Mouse (Mus musculus): ENCODE measurements at regions not wholly inside any gene's neighbourhood (a gene's known extent, or its start where the extent isn't known, plus 50 kb on each side); places are given as distances from the start of the nearest gene placed in this dataset.
A peak's percentile ranks its signal among the peaks of the same experiment; 100 is the strongest.
"Not testable (repeated sequence)": the region's sequence is repeated elsewhere in the genome, so short reads cannot be mapped to it uniquely, and the experiment has no call there.

GRCm38 (mm10) chr2:171985813-171986572, 57.3 kb downstream of the Cbln4 start:
- DNase-seq (ENCODE audit: low spot score): no peak

- DNase-seq (ENCODE audit: low spot score): peak; percentile 38
These were observed 73.9 kb downstream of the Cbln4 start for GRCm38 (mm10) chr2:171969311-171969905.

- DNase-seq (ENCODE audit: low spot score): no peak
These were observed 96.6 kb downstream of the Cbln4 start for GRCm38 (mm10) chr2:171946569-171947250.

- no peak for DNase-seq (ENCODE audit: low spot score)
These were observed 100.6 kb downstream of the Cbln4 start for GRCm38 (mm10) chr2:171942671-171943070.

- DNase-seq (ENCODE audit: low spot score): no peak
These were observed 107.5 kb downstream of the Cbln4 start for GRCm38 (mm10) chr2:171935646-171936325.

GRCm38 (mm10) chr2:171920960-171921359, 122.3 kb downstream of the Cbln4 start:
- DNase-seq (ENCODE audit: low spot score): no peak

- DNase-seq (ENCODE audit: low spot score): no peak
These were observed 156.0 kb downstream of the Cbln4 start for GRCm38 (mm10) chr2:171887306-171887705.

GRCm38 (mm10) chr2:171879238-171879960, 163.9 kb downstream of the Cbln4 start:
- not testable (repeated sequence) for DNase-seq (ENCODE audit: low spot score)

GRCm38 (mm10) chr2:171867550-171867949, 175.7 kb downstream of the Cbln4 start:
- no peak for DNase-seq (ENCODE audit: low spot score)

GRCm38 (mm10) chr2:171864376-171864965, 178.8 kb downstream of the Cbln4 start:
- DNase-seq (ENCODE audit: low spot score): no peak

GRCm38 (mm10) chr2:171862626-171863025, 180.6 kb downstream of the Cbln4 start:
- no peak for DNase-seq (ENCODE audit: low spot score)

- no peak for DNase-seq (ENCODE audit: low spot score)
These were observed 184.4 kb downstream of the Cbln4 start for GRCm38 (mm10) chr2:171858894-171859293.

- DNase-seq (ENCODE audit: low spot score): no peak
These were observed 186.8 kb downstream of the Cbln4 start for GRCm38 (mm10) chr2:171856491-171856890.

- DNase-seq (ENCODE audit: low spot score): no peak
These were observed 196.3 kb downstream of the Cbln4 start for GRCm38 (mm10) chr2:171846826-171847492.

- DNase-seq (ENCODE audit: low spot score): no peak
These were observed 203.1 kb downstream of the Cbln4 start for GRCm38 (mm10) chr2:171840058-171840713.

- no peak for DNase-seq (ENCODE audit: low spot score)
These were observed 221.1 kb downstream of the Cbln4 start for GRCm38 (mm10) chr2:171822156-171822555.

- DNase-seq (ENCODE audit: low spot score): no peak
These were observed 224.8 kb downstream of the Cbln4 start for GRCm38 (mm10) chr2:171818504-171818903.

- DNase-seq (ENCODE audit: low spot score): no peak
These were observed 226.4 kb downstream of the Cbln4 start for GRCm38 (mm10) chr2:171816685-171817419.

GRCm38 (mm10) chr2:171812701-171813100, 230.6 kb downstream of the Cbln4 start:
- DNase-seq (ENCODE audit: low spot score): no peak

GRCm38 (mm10) chr2:171805376-171805775, 237.9 kb downstream of the Cbln4 start:
- no peak for DNase-seq (ENCODE audit: low spot score)
